Mouse (Mus musculus) kidney, embryonic 15.5 days (tissue): ENCODE data around the gene Cdkl4. TPM values are rescaled to one million over a fixed set of nuclear protein-coding genes. Genes with fewer than 3 reads are reported as not detected.
"Not testable (repeated sequence)": the region's sequence is repeated elsewhere in the genome, so short reads cannot be mapped to it uniquely, and the experiment has no call there.

ENCODE experiments used
- ATAC-seq: fragments of 200-750 bp; cut with Nextera tagmentation; replicated peaks from 2 replicates; pipeline ENCODE4 v1.8.0; 2017; ENCODE audit warnings: moderate TSS enrichment; ENCODE audit not compliant: low FRiP score
- H3K27ac ChIP-seq: fragments of 300-500 bp; sonication (generic); 2 replicates; pipeline ENCODE4 v1.5.1; 2015; ENCODE audit warnings: mild to moderate bottlenecking, inconsistent platforms
- H3K27me3 ChIP-seq: fragments of 300-500 bp; sonication (generic); 2 replicates; pipeline ENCODE4 v1.6.1; 2015; ENCODE audit warnings: inconsistent platforms
- H3K36me3 ChIP-seq: fragments of 300-500 bp; sonication (generic); 2 replicates; pipeline ENCODE4 v1.6.1; 2015; ENCODE audit warnings: inconsistent platforms
- H3K4me1 ChIP-seq: fragments of 300-500 bp; sonication (generic); 2 replicates; pipeline ENCODE4 v1.6.1; 2015; ENCODE audit warnings: inconsistent platforms
- H3K4me2 ChIP-seq: fragments of 300-500 bp; sonication (generic); 2 replicates; pipeline ENCODE4 v1.6.1; 2015; ENCODE audit warnings: moderate library complexity, mild to moderate bottlenecking, inconsistent platforms
- H3K4me3 ChIP-seq: fragments of 300-500 bp; sonication (generic); replicated peaks from 2 replicates; pipeline ENCODE4 v1.5.1; 2015; ENCODE audit warnings: mild to moderate bottlenecking, inconsistent platforms
- H3K9ac ChIP-seq: fragments of 300-500 bp; sonication (generic); 2 replicates; pipeline ENCODE4 v1.6.1; 2015; ENCODE audit warnings: mild to moderate bottlenecking, inconsistent platforms
- H3K9me3 ChIP-seq: fragments of 300-500 bp; sonication (generic); replicated peaks from 2 replicates; pipeline ENCODE4 v1.6.1; 2016; ENCODE audit warnings: inconsistent platforms
- WGBS: fragments of 180-500 bp; shearing (Covaris S2); methylation state at CpG from one replicate; pipeline ENCODE4 v1.1.7; 2015; ENCODE audit warnings: mixed read lengths; 5-methylcytosine and 5-hydroxymethylcytosine counted together
- polyA plus RNA-seq: library from polyadenylated mRNA; unstranded; fragments of >200 nt; fragmentation: Nextera tagmentation; extraction: Ambion mirVana; gene quantifications from 2 replicates; pipeline ENCODE4 v1.2.1, GENCODE M21; 2015

The Cdkl4 gene
- polyA plus RNA-seq, 1 experiment from 2014 or later, result 0.81 TPM

- no peak overlapping the region for H3K9ac ChIP-seq
- ATAC-seq, result no peak
- no peaks in the 10 kb centered on the region for H3K27me3 ChIP-seq
- peaks cover 24% of the 10 kb centered on the region for H3K36me3 ChIP-seq
- no peaks in the 10 kb centered on the region for H3K9me3 ChIP-seq
- WGBS, result 100% methylated on average over 1 of the region's 1 CpGs
- no peak overlapping the region for H3K4me2 ChIP-seq
- H3K27ac ChIP-seq, result no peak overlapping the region
- H3K4me1 ChIP-seq, result peaks cover 9% of the 10 kb centered on the region; the same call in 1 of the 2 replicates
- no peak overlapping the region for H3K4me3 ChIP-seq
Measured at GRCm38 (mm10) chr17:80578041-80578440, 428 bp upstream of the Cdkl4 start.

DNA sequence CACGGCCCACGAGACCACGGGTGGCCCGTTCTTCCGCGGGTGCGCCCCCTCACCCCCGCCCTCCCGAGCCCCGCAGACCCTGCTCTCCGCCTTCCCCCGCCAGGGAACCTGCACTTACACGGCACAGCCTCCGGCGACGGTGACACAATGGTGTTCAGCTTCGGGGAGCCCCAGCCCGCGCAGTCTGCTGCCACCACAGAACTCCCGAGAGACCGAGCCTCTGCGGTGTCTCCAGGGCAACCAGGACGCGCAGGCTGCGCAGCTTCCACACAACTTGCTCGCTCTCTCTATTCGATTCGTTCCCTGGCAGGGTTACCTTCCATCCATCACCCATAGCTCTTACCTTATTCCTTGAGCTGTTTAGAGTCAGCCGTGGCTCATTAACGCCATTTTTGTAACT lies 399 bp downstream of the Cdkl4 start:
- H3K4me2 ChIP-seq, result peak overlapping the region; percentile 79
- ATAC-seq, result peak; percentile 88

DNA sequence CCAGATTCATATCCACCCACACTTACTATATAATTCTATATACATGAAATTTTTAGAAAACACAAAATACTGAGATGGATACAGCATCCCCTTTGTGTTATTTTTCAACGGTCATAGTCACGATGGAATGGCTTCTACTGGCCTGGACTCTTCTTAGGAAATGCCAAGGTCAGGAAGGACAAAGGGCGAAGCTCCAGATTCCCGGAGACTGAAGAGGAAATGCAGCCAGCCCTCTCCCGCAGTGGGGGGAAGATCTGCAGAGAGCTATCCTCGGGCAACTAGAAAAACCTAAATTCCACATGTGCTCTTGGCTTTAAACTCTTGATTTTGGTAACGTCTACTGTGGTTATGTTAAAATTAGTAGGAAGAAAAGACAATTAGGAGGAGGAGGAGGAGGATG lies 2.6 kb downstream of the Cdkl4 start:
- no peak overlapping the region for H3K9ac ChIP-seq
- H3K4me1 ChIP-seq, result peaks cover 9% of the 10 kb centered on the region; the same call in 1 of the 2 replicates
- H3K4me3 ChIP-seq, result no peak overlapping the region
- WGBS, result 73% methylated on average over 7 of the region's 7 CpGs
- no peak for ATAC-seq
- H3K36me3 ChIP-seq, result peaks cover 2% of the 10 kb centered on the region; the same call in 1 of the 2 replicates
- H3K9me3 ChIP-seq, result no peaks in the 10 kb centered on the region
- H3K4me2 ChIP-seq, result no peak overlapping the region
- no peak overlapping the region for H3K27ac ChIP-seq
- H3K27me3 ChIP-seq, result no peaks in the 10 kb centered on the region

More for the DNA sequence above, 399 bp downstream of the Cdkl4 start:
- peaks cover 16% of the 10 kb centered on the region for H3K36me3 ChIP-seq
- under 1% methylated on average over 30 of the region's 30 CpGs for WGBS
- H3K4me3 ChIP-seq, result peak overlapping the region; percentile 39
- H3K27ac ChIP-seq, result no peak overlapping the region
- H3K9me3 ChIP-seq, result no peaks in the 10 kb centered on the region
- H3K4me1 ChIP-seq, result peaks cover 9% of the 10 kb centered on the region; the same call in 1 of the 2 replicates
- no peaks in the 10 kb centered on the region for H3K27me3 ChIP-seq
- peak overlapping the region; percentile 27; the same call in 1 of the 2 replicates for H3K9ac ChIP-seq

- no peak for ATAC-seq
- Histone ChIP-seq H3K27me3 (no peaks in the 10 kb centered on the region), H3K36me3 (no peaks in the 10 kb centered on the region), H3K4me3 (no peak overlapping the region), H3K9ac (no peak overlapping the region), H3K9me3 (no peaks in the 10 kb centered on the region), H3K27ac (no peak overlapping the region), H3K4me2 (no peak overlapping the region), H3K4me1 (peaks cover 9% of the 10 kb centered on the region; the same call in 1 of the 2 replicates)
- WGBS, result 83% methylated on average over 7 of the region's 7 CpGs
Measured at GRCm38 (mm10) chr17:80574471-80574965, 3.1 kb downstream of the Cdkl4 start.

GRCm38 (mm10) chr17:80572187-80572935 lies 5.3 kb downstream of the Cdkl4 start:
- H3K27ac ChIP-seq, result no peak overlapping the region
- no peaks in the 10 kb centered on the region for H3K36me3 ChIP-seq
- ATAC-seq, result no peak
- no peaks in the 10 kb centered on the region for H3K27me3 ChIP-seq
- 96% methylated on average over 13 of the region's 13 CpGs for WGBS
- no peak overlapping the region for H3K4me2 ChIP-seq
- peaks cover 3% of the 10 kb centered on the region; the same call in 1 of the 2 replicates for H3K9me3 ChIP-seq
- no peak overlapping the region for H3K4me3 ChIP-seq
- no peak overlapping the region for H3K9ac ChIP-seq
- H3K4me1 ChIP-seq, result peaks cover 5% of the 10 kb centered on the region; the same call in 1 of the 2 replicates

- Histone ChIP-seq H3K27me3 (no peaks in the 10 kb centered on the region), H3K9ac (no peak overlapping the region), H3K4me2 (no peak overlapping the region), H3K4me1 (peaks cover under 1% of the 10 kb centered on the region; the same call in 1 of the 2 replicates), H3K4me3 (no peak overlapping the region), H3K36me3 (no peaks in the 10 kb centered on the region), H3K27ac (no peak overlapping the region), H3K9me3 (peaks cover 6% of the 10 kb centered on the region; the same call in 1 of the 2 replicates)
- no peak for ATAC-seq
- 91% methylated on average over 4 of the region's 4 CpGs for WGBS
Measured at GRCm38 (mm10) chr17:80571460-80571859, 6.2 kb downstream of the Cdkl4 start.

DNA sequence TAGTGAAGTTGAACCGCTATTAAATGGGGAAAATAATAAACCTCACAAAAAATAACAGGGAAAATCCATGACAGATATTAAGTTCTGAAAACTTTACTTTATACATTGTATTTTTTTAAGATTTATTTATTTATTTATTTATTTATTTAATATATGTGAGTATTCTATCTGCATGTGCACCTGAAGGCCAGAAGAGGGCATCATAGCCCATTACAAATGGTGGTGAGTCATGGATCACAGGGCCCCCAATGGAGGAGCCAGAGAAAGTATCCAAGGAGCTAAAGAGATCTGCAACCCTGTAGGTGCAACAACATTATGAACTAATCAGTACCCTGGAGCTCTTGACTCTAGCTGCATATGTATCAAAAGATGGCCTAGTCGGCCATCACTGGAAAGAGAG lies 7.9 kb downstream of the Cdkl4 start:
- 93% methylated on average over 1 of the region's 2 CpGs for WGBS

GRCm38 (mm10) chr17:80568842-80569601 lies 8.6 kb downstream of the Cdkl4 start:
- H3K36me3 ChIP-seq, result no peaks in the 10 kb centered on the region
- no peaks in the 10 kb centered on the region for H3K4me1 ChIP-seq
- no peak overlapping the region for H3K4me3 ChIP-seq
- peaks cover 6% of the 10 kb centered on the region; the same call in 1 of the 2 replicates for H3K9me3 ChIP-seq
- no peak overlapping the region for H3K9ac ChIP-seq
- no peaks in the 10 kb centered on the region for H3K27me3 ChIP-seq
- H3K4me2 ChIP-seq, result no peak overlapping the region
- H3K27ac ChIP-seq, result no peak overlapping the region
- WGBS, result 87% methylated on average over 6 of the region's 6 CpGs
- ATAC-seq, result no peak

More for the DNA sequence above, 7.9 kb downstream of the Cdkl4 start:
- not testable (repeated sequence) for H3K27me3 ChIP-seq, H3K27ac ChIP-seq, ATAC-seq, H3K4me2 ChIP-seq, H3K36me3 ChIP-seq, H3K4me3 ChIP-seq, H3K9ac ChIP-seq, H3K4me1 ChIP-seq, H3K9me3 ChIP-seq

GRCm38 (mm10) chr17:80568441-80568840 lies 9.2 kb downstream of the Cdkl4 start:
- Histone ChIP-seq H3K4me1 (no peaks in the 10 kb centered on the region), H3K4me3 (no peak overlapping the region), H3K9me3 (peaks cover 6% of the 10 kb centered on the region; the same call in 1 of the 2 replicates), H3K27ac (no peak overlapping the region), H3K9ac (no peak overlapping the region), H3K4me2 (no peak overlapping the region), H3K27me3 (no peaks in the 10 kb centered on the region), H3K36me3 (no peaks in the 10 kb centered on the region)
- ATAC-seq, result no peak
- 90% methylated on average over 2 of the region's 2 CpGs for WGBS

DNA sequence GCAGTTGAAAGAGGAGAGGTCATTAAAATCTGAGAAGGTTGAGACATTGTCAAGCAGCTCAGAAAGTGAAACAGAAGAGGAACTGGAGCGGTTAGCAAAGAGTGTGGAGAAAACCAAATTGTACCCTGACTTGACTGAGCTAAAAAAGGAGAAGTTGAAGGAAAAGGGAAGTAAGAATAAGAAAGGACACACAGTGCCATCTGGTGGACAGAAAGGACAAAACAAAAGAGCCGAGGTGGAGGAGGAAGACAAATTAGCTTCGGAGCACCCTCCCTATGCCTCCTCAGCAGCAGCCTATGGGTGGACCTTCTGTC lies 13.0 kb downstream of the Cdkl4 start:
- no peak overlapping the region; the same call in 1 of the 2 replicates for H3K27ac ChIP-seq
- no peak overlapping the region for H3K4me3 ChIP-seq
- H3K4me1 ChIP-seq, result no peaks in the 10 kb centered on the region
- H3K4me2 ChIP-seq, result no peak overlapping the region
- ATAC-seq, result no peak
- H3K9ac ChIP-seq, result no peak overlapping the region
- H3K27me3 ChIP-seq, result no peaks in the 10 kb centered on the region
- 75% methylated on average over 3 of the region's 3 CpGs for whole genome bisulfite sequencing
- H3K9me3 ChIP-seq, result peaks cover 6% of the 10 kb centered on the region; the same call in 1 of the 2 replicates
- no peaks in the 10 kb centered on the region for H3K36me3 ChIP-seq

DNA sequence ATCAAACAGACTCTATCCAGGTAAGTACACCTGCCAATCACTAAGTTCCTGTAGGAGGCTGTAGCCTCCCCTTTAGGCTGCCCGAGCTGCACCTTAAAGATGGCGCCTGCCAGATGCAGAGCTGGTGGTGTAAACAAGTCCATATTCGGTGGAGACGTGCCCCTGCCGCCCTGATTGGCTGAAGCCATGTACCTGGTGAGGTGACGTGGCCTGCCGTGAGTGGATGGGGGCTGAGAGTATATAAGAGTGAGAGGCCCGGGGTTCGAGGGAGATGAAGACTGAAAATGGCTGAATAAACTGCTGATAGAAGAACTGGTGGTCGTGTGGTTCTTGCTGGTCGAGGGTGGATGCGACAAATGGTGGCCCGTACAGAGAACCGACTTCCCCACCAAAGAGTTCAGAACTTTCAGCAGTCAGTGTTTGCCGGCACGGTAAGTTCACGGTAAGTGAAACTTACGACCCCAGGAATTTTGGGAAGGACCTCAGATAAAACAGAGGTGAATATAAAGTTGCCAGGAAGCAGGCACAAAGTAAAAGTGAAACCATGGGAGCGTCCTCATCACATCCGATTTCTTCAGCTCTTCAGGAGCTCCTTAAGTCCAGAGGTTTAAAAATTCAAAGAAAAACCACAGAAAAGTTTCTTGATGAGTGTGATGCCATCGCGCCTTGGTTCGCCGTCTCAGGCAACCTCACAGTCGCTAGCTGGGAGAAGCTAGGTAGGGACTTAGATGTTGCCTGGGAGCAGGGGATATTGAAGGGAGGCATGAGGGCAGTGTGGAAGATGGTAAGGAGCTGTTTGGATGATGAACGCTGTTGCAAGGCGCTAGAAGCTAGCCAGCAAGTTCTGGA lies 13.6 kb downstream of the Cdkl4 start:
- not testable (repeated sequence) for H3K9ac ChIP-seq
- 92% methylated on average over 27 of the region's 27 CpGs for WGBS

More for the DNA sequence above, 13.6 kb downstream of the Cdkl4 start:
- not testable (repeated sequence) for H3K36me3 ChIP-seq, H3K27ac ChIP-seq, H3K4me3 ChIP-seq, H3K4me1 ChIP-seq, H3K9me3 ChIP-seq, H3K4me2 ChIP-seq, ATAC-seq, H3K27me3 ChIP-seq
